Mouse (Mus musculus): ENCODE results near the gene 1110008L16Rik. TPM values are rescaled to one million over a fixed set of nuclear protein-coding genes. Genes with fewer than 3 reads are reported as not detected.
A peak's percentile ranks its signal among the peaks of the same experiment; 100 is the strongest.
"Not testable (repeated sequence)": the region's sequence is repeated elsewhere in the genome, so short reads cannot be mapped to it uniquely, and the experiment has no call there.

Gene 1110008L16Rik
- 5.1 and 6.0 TPM in 2 replicates for polyA plus RNA-seq (2015; fragmentation: Nextera tagmentation; extraction: Ambion mirVana)

DNA sequence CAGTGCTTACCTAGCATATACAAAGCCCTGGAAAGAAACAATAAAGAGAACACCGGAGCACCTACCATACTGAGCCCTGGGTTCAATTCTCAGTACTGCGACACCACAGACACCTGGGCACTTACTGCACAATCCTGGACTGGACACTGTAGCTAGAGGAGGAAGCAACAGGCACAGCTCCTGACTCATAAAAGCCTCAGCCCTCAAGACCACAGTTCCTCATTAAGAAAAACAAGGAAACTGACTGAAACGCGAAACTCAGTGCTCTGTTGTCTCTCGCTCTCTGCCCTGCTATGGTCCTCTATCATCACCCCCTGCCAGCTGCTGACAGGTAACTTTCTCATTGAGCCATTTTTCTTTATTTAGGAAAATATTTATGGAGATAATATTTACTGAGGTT, at the start of gene 1110008L16Rik:
Gene 1110008L16Rik, plus strand, starts transcription at position 242 of the 400 bp plus-strand sequence.
- Histone ChIP-seq H3K4me2 (ENCODE audit: low read depth, low read length) (no peak within 1 kb of the TSS), H3K27ac (ENCODE audit: low read length) (no peak within 1 kb of the TSS), H3K9ac (ENCODE audit: low read depth, low read length) (no peak within 1 kb of the TSS), H3K4me1 (ENCODE audit: control insufficient read depth, low read depth, low read length) (peaks cover 17% of the 10 kb centered on the region), H3K36me3 (ENCODE audit: control insufficient read depth, insufficient read depth) (peaks cover 22% of the 10 kb centered on the region), H3K4me3 (ENCODE audit: low read depth, low read length) (no peak within 1 kb of the TSS), H3K9me3 (replicated peaks; ENCODE audit: control insufficient read depth, low read length) (no peaks in the 10 kb centered on the region), H3K27me3 (ENCODE audit: control insufficient read depth, insufficient read depth, low read depth, low read length) (no peaks in the 10 kb centered on the region)
- 75% methylated on average over 5 of the region's 5 CpGs for WGBS (ENCODE audit: insufficient replicate concordance)
- ATAC-seq (ENCODE audit: low read depth) = no peak

DNA sequence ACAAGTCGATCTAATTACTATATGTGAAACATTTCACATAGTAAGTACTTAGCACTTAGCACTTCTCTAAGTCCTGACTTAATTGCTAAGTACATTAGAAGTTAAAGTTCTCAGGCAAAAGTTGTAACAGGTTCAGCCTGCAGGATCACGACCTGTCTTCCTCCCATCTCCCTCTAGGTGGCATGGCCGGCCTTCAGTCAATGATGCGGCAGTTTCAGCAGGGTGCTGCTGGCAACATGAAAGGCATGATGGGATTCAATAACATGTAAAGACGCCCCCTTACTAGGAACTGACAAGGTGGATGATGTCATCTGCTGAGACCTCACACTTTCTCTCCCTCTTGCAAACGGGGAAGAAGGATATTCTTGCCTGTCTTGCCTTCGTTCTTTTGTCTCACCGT, 37.4 kb upstream of the 1110008L16Rik start:
- not testable (repeated sequence) for ATAC-seq (ENCODE audit: low read depth); H3K27ac ChIP-seq (ENCODE audit: low read length); H3K4me2 ChIP-seq (ENCODE audit: low read depth, low read length); H3K27me3 ChIP-seq (ENCODE audit: control insufficient read depth, insufficient read depth, low read depth, low read length); H3K9me3 ChIP-seq (replicated peaks; ENCODE audit: control insufficient read depth, low read length); H3K4me3 ChIP-seq (ENCODE audit: low read depth, low read length); H3K4me1 ChIP-seq (ENCODE audit: control insufficient read depth, low read depth, low read length); H3K36me3 ChIP-seq (ENCODE audit: control insufficient read depth, insufficient read depth); H3K9ac ChIP-seq (ENCODE audit: low read depth, low read length)
- no CpG with 5 or more reads among the region's 8 CpGs for WGBS (ENCODE audit: insufficient replicate concordance)

DNA sequence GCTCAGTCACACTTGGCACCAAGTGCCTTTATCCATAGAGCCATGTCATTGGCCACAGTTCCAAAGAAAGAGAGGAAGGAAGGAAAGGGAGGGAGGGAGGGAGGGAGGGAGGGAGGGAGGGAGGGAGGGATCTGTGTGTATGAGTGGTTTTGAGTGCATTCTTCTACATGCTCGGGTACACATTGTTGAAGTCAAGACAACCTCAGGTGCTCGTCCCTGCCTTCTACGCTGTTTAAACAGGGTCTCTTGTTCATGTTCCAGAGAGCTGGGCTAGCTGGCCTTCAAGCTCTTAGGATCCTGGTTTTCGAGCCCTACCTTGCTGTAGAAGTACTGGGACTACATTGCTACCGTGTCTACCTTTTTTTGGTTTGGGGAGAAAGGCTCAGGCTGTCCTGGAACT, 36.0 kb upstream of the 1110008L16Rik start:
- not testable (repeated sequence) for H3K4me2 ChIP-seq (ENCODE audit: low read depth, low read length); H3K27ac ChIP-seq (ENCODE audit: low read length); H3K36me3 ChIP-seq (ENCODE audit: control insufficient read depth, insufficient read depth); H3K9me3 ChIP-seq (replicated peaks; ENCODE audit: control insufficient read depth, low read length); H3K9ac ChIP-seq (ENCODE audit: low read depth, low read length); H3K27me3 ChIP-seq (ENCODE audit: control insufficient read depth, insufficient read depth, low read depth, low read length); H3K4me3 ChIP-seq (ENCODE audit: low read depth, low read length); H3K4me1 ChIP-seq (ENCODE audit: control insufficient read depth, low read depth, low read length); ATAC-seq (ENCODE audit: low read depth)
- WGBS (ENCODE audit: insufficient replicate concordance) = no CpG with 5 or more reads among the region's 5 CpGs

DNA sequence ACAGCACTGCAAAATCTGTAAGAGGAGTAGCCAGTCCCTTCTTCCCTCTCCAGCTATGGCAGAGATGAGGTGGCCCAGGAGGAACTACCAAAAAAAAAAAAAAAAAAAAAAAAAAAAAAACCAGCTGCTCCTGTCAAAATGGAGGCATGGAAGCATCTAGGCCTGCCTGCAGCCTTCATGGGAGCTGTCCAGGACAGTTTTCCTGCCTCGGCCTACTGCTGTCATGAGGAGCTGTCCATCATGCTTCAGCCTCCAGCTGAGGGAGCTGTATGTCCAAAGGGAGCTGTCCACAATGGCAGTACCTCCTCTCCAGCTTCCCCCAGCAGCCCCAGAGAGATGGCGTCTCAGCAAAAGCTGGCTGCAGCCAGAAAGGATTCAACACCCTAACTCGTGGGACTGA, 27.1 kb upstream of the 1110008L16Rik start:
- no peak for ATAC-seq (ENCODE audit: low read depth)
- Histone ChIP-seq H3K4me1 (ENCODE audit: control insufficient read depth, low read depth, low read length) (no peaks in the 10 kb centered on the region), H3K36me3 (ENCODE audit: control insufficient read depth, insufficient read depth) (no peaks in the 10 kb centered on the region), H3K27me3 (ENCODE audit: control insufficient read depth, insufficient read depth, low read depth, low read length) (no peaks in the 10 kb centered on the region), H3K27ac (ENCODE audit: low read length) (no peak overlapping the region), H3K4me2 (ENCODE audit: low read depth, low read length) (no peak overlapping the region), H3K4me3 (ENCODE audit: low read depth, low read length) (no peak overlapping the region), H3K9me3 (replicated peaks; ENCODE audit: control insufficient read depth, low read length) (no peaks in the 10 kb centered on the region), H3K9ac (ENCODE audit: low read depth, low read length) (no peak overlapping the region)
- WGBS (ENCODE audit: insufficient replicate concordance) = 66% methylated on average over 3 of the region's 3 CpGs

DNA sequence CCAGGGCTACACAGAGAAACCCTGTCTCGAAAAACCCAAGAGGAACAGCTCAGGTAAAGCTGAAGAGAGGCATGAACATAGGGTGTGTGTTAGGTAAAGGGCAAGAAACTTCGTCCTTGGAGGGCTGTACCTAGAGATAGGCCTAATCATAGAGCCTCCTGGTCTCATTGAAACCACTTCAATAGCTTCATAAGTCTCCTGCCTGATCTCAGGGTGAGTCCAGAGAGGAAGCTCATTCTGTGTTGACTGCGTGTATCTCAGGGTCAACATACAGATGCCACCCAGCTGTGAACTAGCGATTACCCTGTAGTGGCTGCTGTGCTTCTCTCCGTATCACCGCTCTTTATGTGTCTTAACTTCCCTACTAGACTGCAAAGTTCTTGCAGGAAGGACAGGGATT, 21.8 kb upstream of the 1110008L16Rik start:
- H3K9ac ChIP-seq (ENCODE audit: low read depth, low read length); H3K4me1 ChIP-seq (ENCODE audit: control insufficient read depth, low read depth, low read length); H3K4me3 ChIP-seq (ENCODE audit: low read depth, low read length); H3K36me3 ChIP-seq (ENCODE audit: control insufficient read depth, insufficient read depth); ATAC-seq (ENCODE audit: low read depth); H3K27me3 ChIP-seq (ENCODE audit: control insufficient read depth, insufficient read depth, low read depth, low read length); H3K9me3 ChIP-seq (replicated peaks; ENCODE audit: control insufficient read depth, low read length); H3K27ac ChIP-seq (ENCODE audit: low read length); H3K4me2 ChIP-seq (ENCODE audit: low read depth, low read length): not testable (repeated sequence)
- 71% methylated on average over 3 of the region's 6 CpGs for WGBS (ENCODE audit: insufficient replicate concordance)

DNA sequence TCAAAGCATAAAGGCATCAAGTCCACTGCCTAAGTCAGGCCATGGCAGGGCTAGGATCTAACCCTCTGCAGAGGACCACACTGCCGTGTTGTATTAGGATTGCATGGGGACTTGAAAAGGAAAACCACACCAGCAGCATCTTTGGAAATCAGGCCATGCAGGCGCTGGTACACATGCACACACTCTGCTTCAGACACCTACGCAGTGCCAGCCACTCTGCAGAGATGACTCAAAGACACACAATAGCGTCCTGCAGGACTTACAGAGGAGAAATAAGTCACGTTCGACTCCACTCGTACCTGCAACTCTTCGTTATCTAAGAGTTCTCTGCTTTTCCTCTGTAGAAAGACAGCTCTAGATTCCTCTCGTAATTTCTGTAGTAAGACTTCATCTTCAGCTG, 1.3 kb upstream of the 1110008L16Rik start:
- H3K9ac ChIP-seq (ENCODE audit: low read depth, low read length) = no peak overlapping the region
- peaks cover 9% of the 10 kb centered on the region for H3K4me1 ChIP-seq (ENCODE audit: control insufficient read depth, low read depth, low read length)
- H3K36me3 ChIP-seq (ENCODE audit: control insufficient read depth, insufficient read depth) = peaks cover 30% of the 10 kb centered on the region
- no peaks in the 10 kb centered on the region for H3K9me3 ChIP-seq (replicated peaks; ENCODE audit: control insufficient read depth, low read length)
- no peaks in the 10 kb centered on the region for H3K27me3 ChIP-seq (ENCODE audit: control insufficient read depth, insufficient read depth, low read depth, low read length)
- 88% methylated on average over 9 of the region's 9 CpGs for WGBS (ENCODE audit: insufficient replicate concordance)
- no peak overlapping the region for H3K4me3 ChIP-seq (ENCODE audit: low read depth, low read length)
- no peak overlapping the region for H3K27ac ChIP-seq (ENCODE audit: low read length)
- no peak for ATAC-seq (ENCODE audit: low read depth)
- H3K4me2 ChIP-seq (ENCODE audit: low read depth, low read length) = no peak overlapping the region

DNA sequence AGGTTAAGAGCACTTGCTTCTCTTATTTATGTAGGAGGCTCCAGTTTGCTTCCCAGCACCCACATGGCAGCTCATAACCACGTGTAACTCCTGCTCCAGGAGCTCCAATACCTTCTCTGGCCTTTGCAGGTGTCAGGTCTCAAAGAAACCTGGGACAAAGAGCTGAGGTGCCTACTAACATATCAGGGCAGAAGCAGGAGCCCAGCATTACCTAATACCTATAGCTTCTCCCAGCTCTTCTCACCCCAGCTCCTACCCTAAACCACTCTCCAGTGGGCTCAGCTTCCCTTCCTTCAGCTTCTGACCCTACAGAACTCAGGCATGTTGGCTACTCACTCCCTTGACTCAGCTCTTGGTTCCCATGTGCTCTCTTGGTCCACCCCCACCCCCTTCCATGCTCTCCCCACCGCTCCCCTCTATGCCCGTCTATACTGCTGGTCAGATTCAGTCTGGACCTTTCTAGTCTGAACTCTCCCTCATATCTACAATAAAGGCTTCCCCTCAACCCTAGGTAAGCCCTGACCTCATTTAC, 1.5 kb downstream of the 1110008L16Rik start:
- H3K4me3 ChIP-seq (ENCODE audit: low read depth, low read length) = peak overlapping the region; percentile 74
- 57% methylated on average over 3 of the region's 3 CpGs for WGBS (ENCODE audit: insufficient replicate concordance)

DNA sequence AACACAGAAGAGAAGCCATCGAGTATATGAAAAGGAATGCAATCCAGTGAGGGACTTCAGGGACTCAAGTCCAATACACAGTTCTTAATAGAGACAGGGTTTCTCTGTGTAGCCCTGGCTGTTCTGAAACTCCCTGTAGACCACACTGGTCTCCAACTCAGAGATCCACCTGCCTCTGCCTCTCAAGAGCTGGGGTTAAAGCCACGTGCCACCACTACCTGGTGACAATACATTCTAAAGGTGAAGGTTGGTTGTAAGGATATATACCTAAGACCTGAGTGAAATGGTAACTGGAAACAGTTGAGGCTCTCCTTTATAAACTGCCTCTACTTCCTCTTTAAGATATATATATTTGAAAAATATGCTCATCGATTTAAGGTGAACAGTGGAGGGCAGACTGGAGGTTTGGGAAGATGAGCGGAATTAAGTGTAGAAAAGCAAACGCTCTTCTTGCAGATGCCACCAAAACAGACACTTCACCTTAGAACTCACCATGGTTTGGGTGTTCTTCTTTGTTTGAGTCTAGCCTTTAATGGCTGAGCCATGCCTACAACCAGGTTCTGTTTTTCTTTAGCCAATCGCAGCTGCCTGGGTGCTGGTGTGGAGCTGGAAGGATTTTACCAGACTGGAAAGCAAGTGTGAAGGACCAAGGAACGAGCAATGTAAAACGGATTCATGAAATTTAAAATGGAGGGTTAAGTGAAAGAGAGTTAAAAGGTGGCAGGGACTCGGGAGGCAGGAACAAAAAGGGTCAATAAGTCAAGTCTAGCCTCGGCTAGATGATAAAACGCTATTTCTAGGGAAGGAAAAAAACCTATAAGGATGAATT, 2.3 kb downstream of the 1110008L16Rik start:
- peak overlapping the region; percentile 74 for H3K4me3 ChIP-seq (ENCODE audit: low read depth, low read length)
- H3K9me3 ChIP-seq (replicated peaks; ENCODE audit: control insufficient read depth, low read length) = no peaks in the 10 kb centered on the region
- peaks cover 17% of the 10 kb centered on the region for H3K4me1 ChIP-seq (ENCODE audit: control insufficient read depth, low read depth, low read length)
- peak overlapping the region; percentile 76 for H3K4me2 ChIP-seq (ENCODE audit: low read depth, low read length)
- no peak for ATAC-seq (ENCODE audit: low read depth)
- no peaks in the 10 kb centered on the region for H3K27me3 ChIP-seq (ENCODE audit: control insufficient read depth, insufficient read depth, low read depth, low read length)
- peak overlapping the region; percentile 83 for H3K9ac ChIP-seq (ENCODE audit: low read depth, low read length)
- peaks cover 17% of the 10 kb centered on the region for H3K36me3 ChIP-seq (ENCODE audit: control insufficient read depth, insufficient read depth)
- 21% methylated on average over 11 of the region's 11 CpGs for WGBS (ENCODE audit: insufficient replicate concordance)
- peak overlapping the region; percentile 97 for H3K27ac ChIP-seq (ENCODE audit: low read length)

More for the DNA sequence above, 1.5 kb downstream of the 1110008L16Rik start:
- peak overlapping the region; percentile 76 for H3K4me2 ChIP-seq (ENCODE audit: low read depth, low read length)
- no peak overlapping the region for H3K27ac ChIP-seq (ENCODE audit: low read length)
- peaks cover 17% of the 10 kb centered on the region for H3K4me1 ChIP-seq (ENCODE audit: control insufficient read depth, low read depth, low read length)
- no peak for ATAC-seq (ENCODE audit: low read depth)
- H3K36me3 ChIP-seq (ENCODE audit: control insufficient read depth, insufficient read depth) = peaks cover 14% of the 10 kb centered on the region
- H3K27me3 ChIP-seq (ENCODE audit: control insufficient read depth, insufficient read depth, low read depth, low read length) = no peaks in the 10 kb centered on the region
- peak overlapping the region; percentile 83 for H3K9ac ChIP-seq (ENCODE audit: low read depth, low read length)
- no peaks in the 10 kb centered on the region for H3K9me3 ChIP-seq (replicated peaks; ENCODE audit: control insufficient read depth, low read length)

Data from liver, embryonic 16.5 days (tissue).